In genomic region chr9:106071651-106072050, GRCm38 (mm10) we compare ENCODE assay signal across 34 mouse cellular contexts. TPM values are rescaled to one million over a fixed set of nuclear protein-coding genes. Genes with fewer than 3 reads are reported as not detected.
DNase-seq lines count a peak whose midpoint lies in the region; ATAC-seq and TF ChIP-seq lines count a peak whose summit lies in the region.
"Had no signal": no experiment of that assay in that cellular context is flagged by ENCODE, and none has a peak within 500 bp of the region (broad histone marks: within the 10 kb centered on the region; RNA-seq: fewer than 3 reads in every experiment).

No protein-coding gene starts in this region.

- no peaks in the 10 kb centered on the region for H3K9me3 ChIP-seq in ES-E14 (ENCODE audit: control insufficient read depth, insufficient read depth, low read depth, low read length)
- H3K9me3 ChIP-seq: embryonic facial prominence, embryonic 10.5 days; embryonic facial prominence, embryonic 15.5 days; forebrain, embryonic 12.5 days; hindbrain, embryonic 10.5 days; hindbrain, embryonic 15.5 days; limb, embryonic 10.5 days; limb, embryonic 15.5 days; liver, embryonic 13.5 days; neural tube, embryonic 12.5 days had no signal

- in situ Hi-C loops in ES-E14 (cut with MboI; ENCODE audit: low sequenced_read_pairs in 2 of 2, unreplicated experiment in 2 of 2), result no loop called here

- peak overlapping the region; percentile 44; the same call in 1 of the 2 replicates for H3K27ac ChIP-seq in ES-E14 (ENCODE audit: insufficient read depth, low read depth, low read length, poor library complexity, severe bottlenecking)
- H3K27ac ChIP-seq: embryonic facial prominence, embryonic 10.5 days; embryonic facial prominence, embryonic 15.5 days; forebrain, embryonic 12.5 days; hindbrain, embryonic 10.5 days; hindbrain, embryonic 15.5 days; kidney, postnatal 0 days; limb, embryonic 10.5 days; limb, embryonic 15.5 days; liver, embryonic 13.5 days; macrophage; neural tube, embryonic 12.5 days had no signal

- H3K9ac ChIP-seq in ES-E14 (ENCODE audit: insufficient read depth, low read depth, low read length, poor library complexity, severe bottlenecking), result no peak overlapping the region; the same call in 1 of the 2 replicates
- H3K9ac ChIP-seq: embryonic facial prominence, embryonic 15.5 days; forebrain, embryonic 12.5 days; forebrain, postnatal 0 days; hindbrain, embryonic 15.5 days; limb, embryonic 15.5 days; liver, embryonic 13.5 days; neural tube, embryonic 12.5 days had no signal

- H3K4me1 ChIP-seq in ES-E14 (ENCODE audit: control insufficient read depth in 2 of 2, insufficient read depth in 2 of 2, low read length in 2 of 2, poor library complexity in 1 of 2), result peaks cover 2 to 8% of the 10 kb centered on the region in 2 experiments; a peak in 2 of 4 replicates
- H3K4me1 ChIP-seq: embryonic facial prominence, embryonic 10.5 days; embryonic facial prominence, embryonic 15.5 days; forebrain, embryonic 12.5 days; hindbrain, embryonic 10.5 days; hindbrain, embryonic 15.5 days; limb, embryonic 10.5 days; limb, embryonic 15.5 days; liver, embryonic 13.5 days; neural tube, embryonic 12.5 days had no signal

- no peaks in the 10 kb centered on the region for H3K36me3 ChIP-seq in ES-E14 (ENCODE audit: control insufficient read depth, insufficient read depth, low read length, poor library complexity, severe bottlenecking)
- H3K36me3 ChIP-seq: embryonic facial prominence, embryonic 10.5 days; embryonic facial prominence, embryonic 15.5 days; forebrain, embryonic 12.5 days; hindbrain, embryonic 10.5 days; hindbrain, embryonic 15.5 days; limb, embryonic 10.5 days; limb, embryonic 15.5 days; liver, embryonic 13.5 days; neural tube, embryonic 12.5 days had no signal

- H3K4me3 ChIP-seq in ES-E14 (ENCODE audit: insufficient read depth in 1 of 2, low read depth in 1 of 2, low read length in 2 of 2, poor library complexity in 1 of 2, severe bottlenecking in 1 of 2), result peak overlapping the region; percentile 5 to 11; a peak in 2 of 4 replicates
- H3K4me3 ChIP-seq: embryonic facial prominence, embryonic 10.5 days; embryonic facial prominence, embryonic 15.5 days; forebrain, embryonic 12.5 days; hindbrain, embryonic 10.5 days; hindbrain, embryonic 15.5 days; limb, embryonic 10.5 days; limb, embryonic 15.5 days; liver, embryonic 13.5 days; neural tube, embryonic 12.5 days had no signal

- DNase-seq in thymus, postnatal 25 days, result peak; percentile 2
- DNase-seq in thymus, postnatal 10 days (ENCODE audit: low spot score in 2 of 2), result no peak
- DNase-seq in ES-E14 (ENCODE audit: low read depth, low spot score), result no peak
- peak; percentile 7 for DNase-seq in T-cell, adult 2 months (ENCODE audit: low spot score)
- no peak for DNase-seq in embryo, embryonic 10 days (ENCODE audit: low spot score)
- no peak for DNase-seq in urinary bladder, postnatal 36 days (ENCODE audit: low spot score in 2 of 2)
- DNase-seq: adrenal gland, adult 2 months; adrenal gland, postnatal 36 days; cerebellum, adult 2 months; cerebellum, postnatal 14 days; forebrain, postnatal 0 days; heart, postnatal 14 days; kidney, adult 8-10 months; kidney, postnatal 4 days; liver, embryonic 13.5 days; lung, adult 18-20 months; right cerebral cortex, postnatal 4 days had no signal

- no peak for ATAC-seq in cerebellum, adult (ENCODE audit: insufficient number of reproducible peaks, low FRiP score, low TSS enrichment)
- ATAC-seq: activated CD4-positive, CD25-positive, alpha-beta regulatory T cell, adult 4 months; forebrain, postnatal 0 days; lung, postnatal 0 days; midbrain, embryonic 16.5 days; Patski had no signal

TF ChIP-seq in ES-E14, 5 proteins besides CTCF, POLR2A, EP300 and RAD21:
- TF ChIP-seq ZC3H11A (IDR thresholded peaks at IDR 0.05; ENCODE audit: borderline replicate concordance, low read depth, low read length), result no peak
- no peak for TF ChIP-seq MAFK (IDR thresholded peaks at IDR 0.05; ENCODE audit: insufficient read depth, low read depth, low read length)
- no peak for TF ChIP-seq ZNF384 (IDR thresholded peaks at IDR 0.05; ENCODE audit: low read depth, low read length)
- TF ChIP-seq HCFC1 (IDR thresholded peaks at IDR 0.05; ENCODE audit: borderline replicate concordance, insufficient read depth, low read length), result no peak
- no peak for TF ChIP-seq CHD2 (IDR thresholded peaks at IDR 0.05; ENCODE audit: low read depth, low read length)

RNA-seq across cellular contexts. Expression of gene Col6a4, which starts 24.9 kb away (rescaled TPM):
- 3.9 and 7.9 TPM in 2 replicates for total RNA-seq in ES-E14 (2012; rRNA removed)
- total RNA-seq: gastrocnemius, adult 8-10 months; megakaryocyte-erythroid progenitor cell, adult 5-6 weeks had no signal

Comparison
In these comparisons a context has a peak if more than half of its experiments do, and no peak if none do; other contexts are left out.
1. DNase-seq: peak in thymus, postnatal 25 days (single experiment) and T-cell, adult 2 months (single experiment); none in thymus, postnatal 10 days (0 of 2), ES-E14 (single experiment), embryo, embryonic 10 days (single experiment) and urinary bladder, postnatal 36 days (0 of 2).